Mouse (Mus musculus) erythroblast, embryonic 14.5 days (primary cell): ENCODE results near the gene Rasa3. TPM values are rescaled to one million over a fixed set of nuclear protein-coding genes. Genes with fewer than 3 reads are reported as not detected.

Source experiments
- H3K27me3 ChIP-seq: 2 replicates; pipeline ENCODE4 v1.6.1; 2012; ENCODE audit warnings: inconsistent platforms; ENCODE audit not compliant: control insufficient read depth
- H3K36me3 ChIP-seq: 2 replicates; pipeline ENCODE4 v1.6.1; 2012; ENCODE audit warnings: mild to moderate bottlenecking, inconsistent platforms; ENCODE audit not compliant: control insufficient read depth
- H3K4me1 ChIP-seq: 2 replicates; pipeline ENCODE4 v1.6.1; 2012; ENCODE audit warnings: inconsistent platforms; ENCODE audit not compliant: control insufficient read depth
- H3K4me3 ChIP-seq: replicated peaks from 2 replicates; pipeline ENCODE3; 2012; ENCODE audit warnings: moderate library complexity, mild to moderate bottlenecking, inconsistent platforms
- H3K9me3 ChIP-seq: 2 replicates; pipeline ENCODE4 v1.6.1; 2012; ENCODE audit warnings: low read length, inconsistent platforms, mixed read lengths; ENCODE audit not compliant: control insufficient read depth
- GATA1 ChIP-seq: IDR thresholded peaks from 2 replicates; pipeline ENCODE4 v1.6.1; 2012; ENCODE audit warnings: low read length, inconsistent platforms, mixed read lengths
- TAL1 ChIP-seq: IDR thresholded peaks from 3 replicates; pipeline ENCODE4 v1.6.1; 2012; ENCODE audit warnings: low read length, inconsistent platforms, mixed read lengths
- polyA plus RNA-seq: library from polyadenylated mRNA; stranded (reverse); fragments of >175 nt; gene quantifications from 2 replicates; pipeline ENCODE4 v1.2.3, GENCODE M21; 2012

The Rasa3 gene
- polyA plus RNA-seq, 1 experiment: 0.10 TPM

- Histone ChIP-seq H3K36me3 (no peaks in the 10 kb centered on the region), H3K4me3 (no peak overlapping the region), H3K27me3 (no peaks in the 10 kb centered on the region), H3K9me3 (no peaks in the 10 kb centered on the region), H3K4me1 (0 out of 2 replicates have a peak, but pooled peaks cover 2% of the 10 kb centered on the region)
- TF ChIP-seq TAL1 (no peak), GATA1 (no peak)
Observed at GRCm38 (mm10) chr8:13688461-13688860, 11.1 kb upstream of the Rasa3 start.

GRCm38 (mm10) chr8:13687941-13688340, 10.5 kb upstream of the Rasa3 start:
- Histone ChIP-seq H3K4me1 (0 out of 2 replicates have a peak, but pooled peaks cover 2% of the 10 kb centered on the region), H3K9me3 (no peaks in the 10 kb centered on the region), H3K36me3 (no peaks in the 10 kb centered on the region), H3K27me3 (no peaks in the 10 kb centered on the region), H3K4me3 (no peak overlapping the region)
- TF ChIP-seq GATA1: no peak
- no peak for TF ChIP-seq TAL1

DNA sequence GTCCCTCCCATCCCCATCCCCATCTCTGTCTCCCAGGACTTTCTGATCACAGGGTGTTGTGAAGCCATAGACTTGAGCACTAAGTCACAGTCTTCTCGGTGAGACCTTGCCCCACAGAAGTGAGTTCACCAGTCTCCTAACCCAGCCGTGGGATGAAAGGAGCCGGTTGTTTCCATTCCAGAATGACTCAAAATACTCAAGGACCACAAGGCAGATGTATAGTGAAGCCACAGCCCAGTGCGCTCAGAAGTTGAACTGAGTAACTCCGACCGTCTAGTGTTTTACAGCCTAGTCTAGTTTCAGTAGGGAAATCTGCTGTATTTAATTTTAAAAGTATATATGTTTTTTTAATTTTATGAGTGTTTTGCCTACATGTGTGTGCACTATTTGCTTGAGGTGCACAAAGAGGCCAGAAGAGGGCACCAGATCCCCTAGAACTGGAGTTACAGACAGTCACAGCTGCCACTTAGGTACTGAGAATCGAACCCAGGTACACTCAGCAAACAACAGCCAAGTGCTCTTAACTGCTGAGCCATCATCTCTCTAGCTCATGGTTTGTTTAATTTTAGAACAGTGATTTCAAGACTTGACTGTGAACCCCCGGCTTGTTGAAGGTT, 9.8 kb upstream of the Rasa3 start:
- no peaks in the 10 kb centered on the region for H3K9me3 ChIP-seq
- TF ChIP-seq TAL1: no peak
- TF ChIP-seq GATA1: no peak
- no peaks in the 10 kb centered on the region for H3K36me3 ChIP-seq
- no peaks in the 10 kb centered on the region for H3K27me3 ChIP-seq
- H3K4me1 ChIP-seq: 0 out of 2 replicates have a peak, but pooled peaks cover 2% of the 10 kb centered on the region
- no peak overlapping the region for H3K4me3 ChIP-seq

DNA sequence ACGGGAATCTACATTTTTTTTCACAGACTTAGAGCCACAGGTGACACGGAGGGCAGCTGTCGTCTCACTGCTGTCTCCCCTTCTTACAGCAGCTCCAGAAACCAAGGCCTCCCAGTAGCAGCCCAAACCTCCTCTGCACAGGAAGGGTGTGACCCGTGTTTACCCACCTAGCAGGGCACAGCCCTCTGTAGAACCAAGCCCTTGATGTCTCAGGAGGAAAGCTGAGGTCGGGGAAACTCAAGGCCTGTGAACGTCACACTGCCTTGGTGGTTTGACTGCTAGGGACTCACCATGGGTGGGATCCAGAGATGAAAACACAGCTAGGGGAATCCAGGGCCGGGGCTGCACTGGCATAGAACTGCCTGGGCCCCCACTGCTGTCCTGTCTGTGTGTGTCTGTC, 9.0 kb upstream of the Rasa3 start:
- Histone ChIP-seq H3K4me1 (0 out of 2 replicates have a peak, but pooled peaks cover 2% of the 10 kb centered on the region), H3K4me3 (no peak overlapping the region), H3K9me3 (no peaks in the 10 kb centered on the region), H3K36me3 (no peaks in the 10 kb centered on the region), H3K27me3 (no peaks in the 10 kb centered on the region)
- TF ChIP-seq TAL1 (no peak), GATA1 (no peak)

DNA sequence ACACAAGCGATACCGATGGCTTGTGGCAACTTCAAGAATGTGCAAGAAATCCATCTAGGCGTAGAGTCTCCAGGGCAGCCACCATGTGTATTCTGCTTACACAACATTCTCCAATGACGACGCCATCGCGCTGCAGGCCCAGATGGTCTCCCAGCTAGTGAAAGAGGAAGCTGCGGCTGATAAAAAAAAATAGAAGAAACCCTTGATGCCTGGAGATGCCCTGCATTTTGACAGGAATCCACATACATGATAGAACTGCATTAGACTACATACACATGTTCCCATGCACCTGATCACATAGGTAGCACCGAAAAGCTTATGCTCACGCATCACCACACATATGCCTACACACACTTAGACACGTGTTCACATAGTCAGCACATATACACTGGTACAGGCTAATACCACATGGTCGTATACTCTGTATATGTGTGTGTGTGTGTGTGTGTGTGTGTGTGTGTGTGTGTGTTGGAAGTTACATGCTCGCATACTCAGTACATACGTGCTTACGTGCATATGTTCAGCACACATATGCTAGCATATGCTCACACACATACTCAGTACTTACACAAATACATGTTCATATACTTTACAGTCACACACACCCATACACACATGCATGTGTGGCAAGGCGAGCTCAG, 8.4 kb upstream of the Rasa3 start:
- no peaks in the 10 kb centered on the region for H3K36me3 ChIP-seq
- no peak overlapping the region for H3K4me3 ChIP-seq
- no peaks in the 10 kb centered on the region for H3K27me3 ChIP-seq
- TF ChIP-seq GATA1 (no peak), TAL1 (no peak)
- H3K9me3 ChIP-seq: no peaks in the 10 kb centered on the region
- H3K4me1 ChIP-seq: 0 out of 2 replicates have a peak, but pooled peaks cover 2% of the 10 kb centered on the region

DNA sequence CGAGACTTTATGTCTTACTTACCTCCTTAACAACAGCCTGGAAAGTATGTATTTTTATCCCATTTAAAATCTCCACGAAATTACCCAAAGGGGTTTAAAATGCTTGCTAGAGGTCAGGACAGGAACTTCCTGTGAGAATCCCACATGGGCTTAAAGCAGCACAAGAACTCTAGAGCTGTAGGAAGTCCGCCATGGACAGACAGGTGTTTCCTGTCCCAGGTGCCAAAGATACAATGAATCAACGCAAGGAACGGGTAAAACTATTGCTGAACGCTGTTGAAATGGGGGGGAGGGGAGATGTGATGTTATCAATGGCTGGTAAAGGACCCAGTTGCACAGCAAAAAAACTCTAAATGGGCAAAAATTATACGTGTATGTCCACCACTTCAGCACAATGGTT, 6.7 kb upstream of the Rasa3 start:
- H3K27me3 ChIP-seq: peaks cover 2% of the 10 kb centered on the region; the same call in 1 of the 2 replicates
- no peaks in the 10 kb centered on the region for H3K9me3 ChIP-seq
- 0 out of 2 replicates have a peak, but pooled peaks cover 2% of the 10 kb centered on the region for H3K4me1 ChIP-seq
- no peak for TF ChIP-seq TAL1
- TF ChIP-seq GATA1: no peak
- no peaks in the 10 kb centered on the region for H3K36me3 ChIP-seq
- no peak overlapping the region for H3K4me3 ChIP-seq

DNA sequence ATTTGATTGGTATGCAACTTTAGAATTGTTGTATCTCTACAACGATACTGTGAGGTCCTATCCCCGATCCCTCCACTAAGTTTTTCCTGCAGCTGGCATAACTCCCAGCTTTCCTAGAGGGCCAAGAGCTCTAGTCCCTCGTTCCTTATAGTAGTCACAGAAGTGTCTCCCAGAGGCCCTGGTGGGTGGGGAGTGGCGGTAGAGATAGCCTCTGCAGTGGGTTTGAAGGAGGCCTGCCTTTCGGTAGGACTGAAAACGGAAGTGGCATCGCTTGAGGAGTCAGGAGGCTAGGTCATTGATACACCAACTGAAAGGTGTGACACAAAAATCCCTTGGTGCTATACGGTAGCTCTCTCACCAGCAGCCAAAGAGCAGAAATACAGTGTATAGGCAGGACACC, 779 bp upstream of the Rasa3 start:
- H3K4me3 ChIP-seq: peak overlapping the region; percentile 74
- H3K4me1 ChIP-seq: peaks cover 45% of the 10 kb centered on the region
- peaks cover 18% of the 10 kb centered on the region for H3K27me3 ChIP-seq
- H3K9me3 ChIP-seq: no peaks in the 10 kb centered on the region
- TF ChIP-seq TAL1 (no peak), GATA1 (no peak)
- no peaks in the 10 kb centered on the region for H3K36me3 ChIP-seq

DNA sequence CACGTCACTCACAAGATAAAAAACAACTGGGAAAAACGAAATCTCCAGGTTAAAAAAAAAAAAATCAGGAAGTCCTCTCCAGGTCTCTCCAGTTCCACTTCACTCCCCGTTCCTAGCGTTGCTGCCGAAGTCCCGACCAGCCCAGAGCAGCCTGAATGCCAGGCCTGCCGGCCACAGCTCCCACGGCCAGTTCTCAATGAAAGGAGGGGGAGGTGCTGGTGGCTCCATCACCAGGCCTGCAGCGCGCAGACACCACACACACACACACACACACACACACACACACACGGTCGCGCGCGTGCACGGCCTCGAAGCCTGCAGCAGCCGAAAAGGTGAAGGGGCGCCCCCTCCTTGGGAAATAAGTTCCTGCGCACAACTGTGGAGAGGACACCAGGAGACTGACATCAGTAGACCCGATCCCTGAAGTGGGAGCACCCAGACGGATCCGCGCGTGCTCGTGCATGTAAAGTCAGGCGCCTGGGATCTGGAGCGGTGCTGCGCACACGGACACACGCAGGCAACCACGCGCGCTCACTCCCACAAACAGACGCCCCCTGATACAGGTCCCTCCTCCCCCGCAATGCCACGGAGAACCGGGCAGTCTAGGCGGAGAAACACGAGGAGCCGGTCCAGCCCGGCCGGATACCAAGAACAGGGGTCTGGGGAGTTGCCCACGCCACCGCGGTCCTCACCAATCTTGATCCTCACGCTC, 546 bp downstream of the Rasa3 start:
- no peak for TF ChIP-seq TAL1
- no peak for TF ChIP-seq GATA1
- peak overlapping the region; percentile 74 for H3K4me3 ChIP-seq
- H3K4me1 ChIP-seq: peaks cover 53% of the 10 kb centered on the region
- no peaks in the 10 kb centered on the region for H3K9me3 ChIP-seq
- H3K27me3 ChIP-seq: peaks cover 18% of the 10 kb centered on the region
- no peaks in the 10 kb centered on the region for H3K36me3 ChIP-seq

GRCm38 (mm10) chr8:13676302-13676700, 1.1 kb downstream of the Rasa3 start:
- Histone ChIP-seq H3K9me3 (no peaks in the 10 kb centered on the region), H3K27me3 (peaks cover 18% of the 10 kb centered on the region), H3K4me1 (peaks cover 59% of the 10 kb centered on the region), H3K36me3 (no peaks in the 10 kb centered on the region), H3K4me3 (peak overlapping the region; percentile 74)
- TF ChIP-seq TAL1 (no peak), GATA1 (no peak)
